ENCODE assay signal across 8 mouse cellular contexts in the genomic region with DNA sequence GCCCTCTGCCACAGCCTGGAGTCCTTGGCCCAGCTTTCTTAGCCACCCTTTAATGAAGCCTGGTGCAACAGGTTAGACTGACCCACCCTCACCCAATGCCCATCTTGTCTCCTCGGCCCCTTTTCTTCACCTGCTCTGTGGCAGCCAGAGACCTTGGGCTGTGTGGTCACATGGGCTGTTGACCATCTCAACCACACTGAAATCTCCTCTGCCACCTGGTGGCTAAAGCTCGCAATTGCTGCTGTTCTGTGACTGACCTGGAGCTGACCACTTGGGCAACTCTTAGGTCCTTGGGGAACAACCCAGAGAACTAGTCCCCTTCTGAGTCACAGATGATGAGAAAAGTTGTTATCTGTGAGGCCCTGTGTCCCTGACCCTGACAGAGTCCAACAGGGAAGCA.
DNase-seq lines count a peak whose midpoint lies in the region; ATAC-seq and TF ChIP-seq lines count a peak whose summit lies in the region.

No protein-coding gene starts in this region.

- WGBS in kidney, adult 2 months: 18% methylated on average over 2 of the region's 2 CpGs

- H3K9me3 ChIP-seq in ES-Bruce4 (replicated peaks; ENCODE audit: control insufficient read depth, insufficient read depth, low read length, poor library complexity, severe bottlenecking): no peaks in the 10 kb centered on the region

- no peaks in the 10 kb centered on the region for H3K27me3 ChIP-seq in ES-Bruce4 (ENCODE audit: control insufficient read depth, insufficient read depth, low read length, poor library complexity, severe bottlenecking)
- H3K27me3 ChIP-seq in kidney, adult 2 months (replicated peaks; ENCODE audit: control insufficient read depth, insufficient read depth, low read length): no peaks in the 10 kb centered on the region

- ATAC-seq in megakaryocyte-erythroid progenitor cell, adult 5-6 weeks (replicated peaks; ENCODE audit: low FRiP score, low TSS enrichment, poor library complexity, severe bottlenecking): no peak

- no peak overlapping the region for H3K4me3 ChIP-seq in ES-Bruce4 (ENCODE audit: low read depth, low read length)
- no peak overlapping the region for H3K4me3 ChIP-seq in kidney, adult 2 months (ENCODE audit: insufficient read depth, low read depth, low read length)

- peak; percentile 57 for DNase-seq in 416B (ENCODE audit: low read depth)
- DNase-seq in cerebellum, adult 11-12 months: peak; percentile 44
- DNase-seq in gastrocnemius, adult 8-10 months (ENCODE audit: low spot score in 2 of 2): peak; percentile 54 to 63
- peak; percentile 77 for DNase-seq in kidney, adult 2 months
- peak; percentile 74 to 83 for DNase-seq in lung, adult 18-20 months
- peak; percentile 49 for DNase-seq in retina, postnatal 7 days (ENCODE audit: low read depth, low spot score)

- no peaks in the 10 kb centered on the region for H3K36me3 ChIP-seq in ES-Bruce4 (ENCODE audit: control insufficient read depth, insufficient read depth, low read length, poor library complexity, severe bottlenecking)
- no peaks in the 10 kb centered on the region for H3K36me3 ChIP-seq in kidney, adult 2 months (ENCODE audit: control insufficient read depth, insufficient read depth, low read length)

- H3K9ac ChIP-seq in ES-Bruce4 (ENCODE audit: low read depth, poor library complexity, severe bottlenecking): no peak overlapping the region

- TF ChIP-seq CTCF in ES-Bruce4 (IDR thresholded peaks at IDR 0.05; ENCODE audit: low read depth, low read length): peak; percentile 88
- TF ChIP-seq CTCF in kidney, adult 2 months (conservative IDR thresholded peaks at IDR 0.05; ENCODE audit: insufficient read depth, insufficient read length, low read depth, low read length): peak; percentile 91

- no peak overlapping the region for H3K27ac ChIP-seq in ES-Bruce4 (ENCODE audit: insufficient read depth, low read length)
- H3K27ac ChIP-seq in kidney, adult 2 months (ENCODE audit: insufficient read depth, low read depth, low read length): no peak overlapping the region

- no peaks in the 10 kb centered on the region for H3K4me1 ChIP-seq in ES-Bruce4 (ENCODE audit: control insufficient read depth, insufficient read depth, low read length)
- H3K4me1 ChIP-seq in kidney, adult 2 months (ENCODE audit: control insufficient read depth, insufficient read depth, low read length): peaks cover 3% of the 10 kb centered on the region

- TF ChIP-seq POLR2A in ES-Bruce4 (IDR thresholded peaks at IDR 0.05; ENCODE audit: insufficient read depth, low read length): no peak
- no peak for TF ChIP-seq POLR2A in kidney, adult 2 months (IDR thresholded peaks at IDR 0.05; ENCODE audit: low read depth, low read length)

- TF ChIP-seq EP300 in ES-Bruce4 (IDR thresholded peaks at IDR 0.05; ENCODE audit: insufficient read depth, low read depth, low read length): no peak
